Mouse (Mus musculus): ENCODE data around the gene Scamp1. TPM values are rescaled to one million over a fixed set of nuclear protein-coding genes. Genes with fewer than 3 reads are reported as not detected.
A peak's percentile ranks its signal among the peaks of the same experiment; 100 is the strongest.

Scamp1 gene
- polyA plus RNA-seq, 1 experiment, result 5.3 TPM

- H3K79me2 ChIP-seq (ENCODE audit: control insufficient read depth, insufficient read depth), result peaks cover 74% of the 10 kb centered on the region
Observed at GRCm38 (mm10) chr13:94182026-94182425, 103.6 kb downstream of the Scamp1 start.

GRCm38 (mm10) chr13:94180477-94181420 is 104.9 kb downstream of the Scamp1 start:
- Histone ChIP-seq H3ac (ENCODE audit: control insufficient read depth, insufficient read length, low read depth) (no peak overlapping the region), H3K36me3 (ENCODE audit: control insufficient read depth, insufficient read depth) (peaks cover 27% of the 10 kb centered on the region), H3K79me2 (ENCODE audit: control insufficient read depth, insufficient read depth) (peaks cover 66% of the 10 kb centered on the region), H3K79me3 (ENCODE audit: low read depth) (peaks cover 8% of the 10 kb centered on the region), H3K27me3 (ENCODE audit: control insufficient read depth, insufficient read depth, insufficient read length) (no peaks in the 10 kb centered on the region), H3K4me3 (ENCODE audit: insufficient read depth, poor library complexity, severe bottlenecking) (no peak overlapping the region)
- TF ChIP-seq CEBPB (IDR thresholded peaks at IDR 0.05; ENCODE audit: low read depth) (no peak), MAX (IDR thresholded peaks at IDR 0.05) (no peak), USF1 (IDR thresholded peaks at IDR 0.05; ENCODE audit: low read depth) (no peak), FOSL1 (IDR thresholded peaks at IDR 0.05; ENCODE audit: insufficient read depth, low read length, poor library complexity, severe bottlenecking) (no peak), CTCF (IDR thresholded peaks at IDR 0.05; ENCODE audit: control insufficient read depth, insufficient read depth, insufficient read length) (no peak), MYOG (IDR thresholded peaks at IDR 0.05; ENCODE audit: control insufficient read depth, extremely low read depth, insufficient read length) (no peak), MYOD1 (IDR thresholded peaks at IDR 0.05; ENCODE audit: control insufficient read depth, insufficient read length, low read depth) (no peak)

More at GRCm38 (mm10) chr13:94182026-94182425, 103.6 kb downstream of the Scamp1 start:
- H3K79me3 ChIP-seq (ENCODE audit: low read depth), result peaks cover 11% of the 10 kb centered on the region
- H3K36me3 ChIP-seq (ENCODE audit: control insufficient read depth, insufficient read depth), result peaks cover 21% of the 10 kb centered on the region
- H3K27me3 ChIP-seq (ENCODE audit: control insufficient read depth, insufficient read depth, insufficient read length), result no peaks in the 10 kb centered on the region
- TF ChIP-seq CTCF (IDR thresholded peaks at IDR 0.05; ENCODE audit: control insufficient read depth, insufficient read depth, insufficient read length) (no peak), USF1 (IDR thresholded peaks at IDR 0.05; ENCODE audit: low read depth) (no peak), CEBPB (IDR thresholded peaks at IDR 0.05; ENCODE audit: low read depth) (no peak), FOSL1 (IDR thresholded peaks at IDR 0.05; ENCODE audit: insufficient read depth, low read length, poor library complexity, severe bottlenecking) (no peak), MAX (IDR thresholded peaks at IDR 0.05) (no peak), MYOG (IDR thresholded peaks at IDR 0.05; ENCODE audit: control insufficient read depth, extremely low read depth, insufficient read length) (no peak), MYOD1 (IDR thresholded peaks at IDR 0.05; ENCODE audit: control insufficient read depth, insufficient read length, low read depth) (no peak)
- no peak overlapping the region for H3ac ChIP-seq (ENCODE audit: control insufficient read depth, insufficient read length, low read depth)
- H3K4me3 ChIP-seq (ENCODE audit: insufficient read depth, poor library complexity, severe bottlenecking), result no peak overlapping the region

GRCm38 (mm10) chr13:94178401-94179040 is 107.1 kb downstream of the Scamp1 start:
- H3K4me3 ChIP-seq (ENCODE audit: insufficient read depth, poor library complexity, severe bottlenecking), result no peak overlapping the region
- TF ChIP-seq MAX (IDR thresholded peaks at IDR 0.05) (peak; percentile 22), USF1 (IDR thresholded peaks at IDR 0.05; ENCODE audit: low read depth) (no peak), CEBPB (IDR thresholded peaks at IDR 0.05; ENCODE audit: low read depth) (no peak), FOSL1 (IDR thresholded peaks at IDR 0.05; ENCODE audit: insufficient read depth, low read length, poor library complexity, severe bottlenecking) (no peak), MYOD1 (IDR thresholded peaks at IDR 0.05; ENCODE audit: control insufficient read depth, insufficient read length, low read depth) (peak; percentile 88), CTCF (IDR thresholded peaks at IDR 0.05; ENCODE audit: control insufficient read depth, insufficient read depth, insufficient read length) (no peak), MYOG (IDR thresholded peaks at IDR 0.05; ENCODE audit: control insufficient read depth, extremely low read depth, insufficient read length) (no peak)

GRCm38 (mm10) chr13:94177148-94177547 is 108.5 kb downstream of the Scamp1 start:
- no peak overlapping the region for H3ac ChIP-seq (ENCODE audit: control insufficient read depth, insufficient read length, low read depth)
- H3K27me3 ChIP-seq (ENCODE audit: control insufficient read depth, insufficient read depth, insufficient read length), result no peaks in the 10 kb centered on the region
- no peak overlapping the region for H3K4me3 ChIP-seq (ENCODE audit: insufficient read depth, poor library complexity, severe bottlenecking)
- H3K79me3 ChIP-seq (ENCODE audit: low read depth), result peaks cover 9% of the 10 kb centered on the region
- peaks cover 37% of the 10 kb centered on the region for H3K36me3 ChIP-seq (ENCODE audit: control insufficient read depth, insufficient read depth)
- H3K79me2 ChIP-seq (ENCODE audit: control insufficient read depth, insufficient read depth), result peaks cover 70% of the 10 kb centered on the region
- TF ChIP-seq MAX (IDR thresholded peaks at IDR 0.05) (no peak), MYOD1 (IDR thresholded peaks at IDR 0.05; ENCODE audit: control insufficient read depth, insufficient read length, low read depth) (no peak), USF1 (IDR thresholded peaks at IDR 0.05; ENCODE audit: low read depth) (no peak), CTCF (IDR thresholded peaks at IDR 0.05; ENCODE audit: control insufficient read depth, insufficient read depth, insufficient read length) (no peak), MYOG (IDR thresholded peaks at IDR 0.05; ENCODE audit: control insufficient read depth, extremely low read depth, insufficient read length) (no peak), FOSL1 (IDR thresholded peaks at IDR 0.05; ENCODE audit: insufficient read depth, low read length, poor library complexity, severe bottlenecking) (no peak), CEBPB (IDR thresholded peaks at IDR 0.05; ENCODE audit: low read depth) (no peak)

More at GRCm38 (mm10) chr13:94178401-94179040, 107.1 kb downstream of the Scamp1 start:
- Histone ChIP-seq H3ac (ENCODE audit: control insufficient read depth, insufficient read length, low read depth) (peak overlapping the region; percentile 13), H3K27me3 (ENCODE audit: control insufficient read depth, insufficient read depth, insufficient read length) (no peaks in the 10 kb centered on the region), H3K79me3 (ENCODE audit: low read depth) (peaks cover 6% of the 10 kb centered on the region), H3K79me2 (ENCODE audit: control insufficient read depth, insufficient read depth) (peaks cover 66% of the 10 kb centered on the region), H3K36me3 (ENCODE audit: control insufficient read depth, insufficient read depth) (peaks cover 41% of the 10 kb centered on the region)

- Histone ChIP-seq H3K4me3 (ENCODE audit: insufficient read depth, poor library complexity, severe bottlenecking) (no peak overlapping the region), H3ac (ENCODE audit: control insufficient read depth, insufficient read length, low read depth) (no peak overlapping the region), H3K79me3 (ENCODE audit: low read depth) (peaks cover 14% of the 10 kb centered on the region), H3K27me3 (ENCODE audit: control insufficient read depth, insufficient read depth, insufficient read length) (no peaks in the 10 kb centered on the region), H3K36me3 (ENCODE audit: control insufficient read depth, insufficient read depth) (peaks cover 35% of the 10 kb centered on the region), H3K79me2 (ENCODE audit: control insufficient read depth, insufficient read depth) (peaks cover 69% of the 10 kb centered on the region)
- no peak for TF ChIP-seq MYOD1 (IDR thresholded peaks at IDR 0.05; ENCODE audit: control insufficient read depth, insufficient read length, low read depth)
- no peak for TF ChIP-seq MYOG (IDR thresholded peaks at IDR 0.05; ENCODE audit: control insufficient read depth, extremely low read depth, insufficient read length)
- no peak for TF ChIP-seq CEBPB (IDR thresholded peaks at IDR 0.05; ENCODE audit: low read depth)
Observed at GRCm38 (mm10) chr13:94175379-94176050, 110.1 kb downstream of the Scamp1 start.

All from C2C12 (cell line).